Mouse (Mus musculus) stomach, embryonic 14.5 days (tissue): ENCODE data around the gene Mta3. TPM values are rescaled to one million over a fixed set of nuclear protein-coding genes. Genes with fewer than 3 reads are reported as not detected.
"Not testable (repeated sequence)": the region's sequence is repeated elsewhere in the genome, so short reads cannot be mapped to it uniquely, and the experiment has no call there.

Experiments
- ATAC-seq: fragments of 200-750 bp; cut with Nextera tagmentation; 2 replicates; pipeline ENCODE4 v1.8.0; 2017; ENCODE audit warnings: low read depth, moderate TSS enrichment; ENCODE audit not compliant: insufficient number of reproducible peaks, insufficient read depth, low FRiP score
- H3K27ac ChIP-seq: fragments of 300-500 bp; sonication (generic); 2 replicates; pipeline ENCODE4 v1.5.1; 2014; ENCODE audit warnings: mild to moderate bottlenecking, low read length, moderate library complexity, mixed read lengths
- H3K27me3 ChIP-seq: fragments of 300-500 bp; sonication (generic); 2 replicates; pipeline ENCODE4 v1.6.1; 2014; ENCODE audit warnings: low read length, control low read depth, mixed read lengths; ENCODE audit not compliant: control insufficient read depth, insufficient read depth
- H3K36me3 ChIP-seq: fragments of 300-500 bp; sonication (generic); 2 replicates; pipeline ENCODE4 v1.6.1; 2014; ENCODE audit warnings: mild to moderate bottlenecking, control low read depth, low read length, moderate library complexity, mixed read lengths; ENCODE audit not compliant: control insufficient read depth, insufficient read depth
- H3K4me1 ChIP-seq: fragments of 300-500 bp; sonication (generic); 2 replicates; pipeline ENCODE4 v1.6.1; 2014; ENCODE audit warnings: low read length, control low read depth, mixed read lengths; ENCODE audit not compliant: control insufficient read depth, insufficient read depth
- H3K4me2 ChIP-seq: fragments of 300-500 bp; sonication (generic); replicated peaks from 2 replicates; pipeline ENCODE4 v1.6.1; 2014; ENCODE audit warnings: low read depth, low read length, control low read depth
- H3K4me3 ChIP-seq: fragments of 300-500 bp; sonication (generic); 2 replicates; pipeline ENCODE4 v1.5.1; 2014; ENCODE audit warnings: low read depth, low read length, control low read depth
- H3K9ac ChIP-seq: fragments of 300-500 bp; sonication (generic); replicated peaks from 2 replicates; pipeline ENCODE4 v1.6.1; 2014; ENCODE audit warnings: low read depth, mild to moderate bottlenecking, control low read depth, low read length, moderate library complexity, mixed read lengths
- H3K9me3 ChIP-seq: fragments of 300-500 bp; sonication (generic); 2 replicates; pipeline ENCODE4 v1.6.1; 2016; ENCODE audit warnings: low read depth, low read length, control low read depth; ENCODE audit not compliant: control insufficient read depth
- WGBS: fragments of 180-500 bp; shearing (Covaris S2); extraction: QIAGEN DNeasy Blood & Tissue Kit; methylation state at CpG from one replicate; pipeline ENCODE4 v1.1.7; 2014; 5-methylcytosine and 5-hydroxymethylcytosine counted together
- polyA plus RNA-seq: library from polyadenylated mRNA; unstranded; fragments of >200 nt; fragmentation: Nextera tagmentation; extraction: Ambion mirVana; gene quantifications from 2 replicates; pipeline ENCODE4 v1.2.1, GENCODE M21; 2014

The Mta3 gene
- polyA plus RNA-seq, 1 experiment from 2014 or later = 38.1 TPM

DNA sequence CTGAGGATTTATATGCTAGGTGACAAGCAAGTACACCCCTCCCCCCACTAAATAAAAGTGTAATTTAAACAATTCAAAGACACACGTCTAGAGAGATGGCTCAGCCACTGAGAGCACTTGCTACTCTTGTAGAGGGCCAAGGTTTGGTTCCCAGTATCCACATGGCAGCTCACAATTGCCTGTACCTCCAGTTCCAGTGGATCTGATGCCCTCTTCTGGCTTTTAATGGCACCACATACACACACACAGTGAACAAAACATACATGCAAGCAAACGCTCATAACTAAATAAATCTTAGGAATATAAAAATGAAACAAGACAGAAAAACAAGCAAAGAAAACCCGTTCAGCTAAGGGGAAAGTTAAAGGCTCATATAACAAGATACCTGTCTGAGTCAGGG is 147.9 kb downstream of the Mta3 start:
- Histone ChIP-seq H3K27ac (no peak overlapping the region), H3K4me1 (peaks cover 4% of the 10 kb centered on the region; the same call in 1 of the 2 replicates), H3K9me3 (no peaks in the 10 kb centered on the region), H3K9ac (no peak overlapping the region), H3K4me3 (no peak overlapping the region), H3K4me2 (no peak overlapping the region), H3K27me3 (no peaks in the 10 kb centered on the region), H3K36me3 (no peaks in the 10 kb centered on the region)
- ATAC-seq = no peak
- 44% methylated on average over 3 of the region's 3 CpGs for WGBS

GRCm38 (mm10) chr17:83854284-83854918 is 148.4 kb downstream of the Mta3 start:
- no peak overlapping the region for H3K4me3 ChIP-seq

DNA sequence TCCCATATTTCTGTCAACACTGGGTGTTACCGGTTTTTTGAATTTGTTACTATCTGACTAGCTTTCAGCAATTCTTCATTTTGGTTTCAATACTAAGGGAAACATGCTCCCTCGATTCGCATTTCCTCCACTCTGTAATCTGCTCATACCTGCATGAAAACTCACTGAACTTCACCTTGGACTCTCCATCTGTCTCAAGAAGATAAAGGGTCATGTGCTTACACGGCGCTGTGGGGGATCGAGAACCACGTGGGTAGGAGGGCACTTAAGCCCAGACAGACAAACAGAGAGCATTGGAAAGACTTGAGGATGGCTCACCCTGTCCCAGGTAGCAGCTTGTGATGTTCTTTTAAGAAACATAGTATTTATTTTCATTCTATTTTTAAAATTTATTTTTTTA is 152.4 kb downstream of the Mta3 start:
- WGBS = 78% methylated on average over 7 of the region's 7 CpGs
- no peak overlapping the region for H3K4me2 ChIP-seq
- H3K27me3 ChIP-seq = no peaks in the 10 kb centered on the region
- H3K9ac ChIP-seq = no peak overlapping the region
- no peak overlapping the region for H3K27ac ChIP-seq
- 0 out of 2 replicates have a peak, but pooled peaks cover 5% of the 10 kb centered on the region for H3K4me1 ChIP-seq
- H3K9me3 ChIP-seq = no peaks in the 10 kb centered on the region
- H3K4me3 ChIP-seq = no peak overlapping the region
- H3K36me3 ChIP-seq = no peaks in the 10 kb centered on the region
- ATAC-seq = no peak

More at GRCm38 (mm10) chr17:83854284-83854918, 148.4 kb downstream of the Mta3 start:
- Histone ChIP-seq H3K27me3 (no peaks in the 10 kb centered on the region), H3K9me3 (no peaks in the 10 kb centered on the region), H3K4me1 (peaks cover 4% of the 10 kb centered on the region; the same call in 1 of the 2 replicates), H3K4me2 (no peak overlapping the region; the same call in 1 of the 2 replicates), H3K9ac (no peak overlapping the region), H3K36me3 (no peaks in the 10 kb centered on the region), H3K27ac (no peak overlapping the region)
- WGBS = 41% methylated on average over 12 of the region's 12 CpGs
- ATAC-seq = peak; percentile 50; the same call in 1 of the 2 replicates

DNA sequence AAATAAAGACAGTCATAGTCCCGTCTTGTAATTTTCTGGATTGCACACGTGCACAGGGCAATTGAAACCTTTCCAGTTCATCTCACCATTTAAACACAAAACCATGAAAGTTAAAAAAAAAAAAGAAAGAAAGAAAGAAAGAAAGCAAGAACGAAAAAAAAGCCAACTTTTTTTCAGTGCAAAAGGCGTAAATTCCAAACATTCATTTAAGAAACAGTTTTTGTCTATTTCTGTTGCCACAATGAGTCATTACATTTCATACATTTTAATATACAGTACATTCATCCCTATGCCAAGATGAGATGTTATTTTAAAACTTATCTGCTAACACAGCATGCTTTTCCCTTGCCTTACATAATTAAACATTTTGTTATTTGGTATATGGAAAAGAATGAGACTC is 153.7 kb downstream of the Mta3 start:
- Histone ChIP-seq H3K9me3 (no peaks in the 10 kb centered on the region), H3K4me2 (no peak overlapping the region), H3K27me3 (no peaks in the 10 kb centered on the region), H3K36me3 (no peaks in the 10 kb centered on the region), H3K9ac (no peak overlapping the region), H3K4me3 (no peak overlapping the region), H3K27ac (no peak overlapping the region), H3K4me1 (0 out of 2 replicates have a peak, but pooled peaks cover 5% of the 10 kb centered on the region)
- WGBS = 85% methylated on average over 4 of the region's 4 CpGs
- no peak for ATAC-seq

GRCm38 (mm10) chr17:83860224-83860623 is 154.3 kb downstream of the Mta3 start:
- no peak overlapping the region for H3K4me2 ChIP-seq
- ATAC-seq = no peak
- H3K4me3 ChIP-seq = no peak overlapping the region
- no peaks in the 10 kb centered on the region for H3K9me3 ChIP-seq
- 76% methylated on average over 7 of the region's 7 CpGs for WGBS
- no peaks in the 10 kb centered on the region for H3K36me3 ChIP-seq
- H3K27ac ChIP-seq = no peak overlapping the region
- H3K27me3 ChIP-seq = no peaks in the 10 kb centered on the region
- 0 out of 2 replicates have a peak, but pooled peaks cover 5% of the 10 kb centered on the region for H3K4me1 ChIP-seq
- no peak overlapping the region for H3K9ac ChIP-seq

DNA sequence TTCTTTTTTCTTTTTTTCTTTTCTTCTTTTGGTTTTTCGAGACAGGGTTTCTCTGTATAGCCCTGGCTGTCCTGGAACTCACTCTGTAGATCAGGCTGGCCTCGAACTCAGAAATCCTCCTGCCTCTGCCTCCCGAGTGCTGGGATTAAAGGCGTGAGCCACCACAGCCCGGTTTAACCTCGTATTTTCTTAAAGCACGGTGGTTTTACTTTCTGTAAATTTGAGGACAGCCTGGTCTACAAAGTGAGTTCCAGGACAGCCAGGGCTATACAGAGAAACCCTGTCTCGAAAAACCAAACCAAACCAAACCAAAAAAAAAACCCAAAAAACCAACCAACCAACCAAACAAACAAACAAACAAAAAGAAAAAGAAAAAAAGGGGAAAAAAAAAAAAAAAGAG is 155.0 kb downstream of the Mta3 start:
- H3K9me3 ChIP-seq, H3K27me3 ChIP-seq, H3K27ac ChIP-seq, H3K4me1 ChIP-seq, ATAC-seq, H3K36me3 ChIP-seq: not testable (repeated sequence)
- Histone ChIP-seq H3K4me2 (peak overlapping the region; percentile 66; the same call in 1 of the 2 replicates), H3K9ac (peak overlapping the region; percentile 71; the same call in 1 of the 2 replicates), H3K4me3 (peak overlapping the region; percentile 67)
- 61% methylated on average over 8 of the region's 8 CpGs for WGBS

DNA sequence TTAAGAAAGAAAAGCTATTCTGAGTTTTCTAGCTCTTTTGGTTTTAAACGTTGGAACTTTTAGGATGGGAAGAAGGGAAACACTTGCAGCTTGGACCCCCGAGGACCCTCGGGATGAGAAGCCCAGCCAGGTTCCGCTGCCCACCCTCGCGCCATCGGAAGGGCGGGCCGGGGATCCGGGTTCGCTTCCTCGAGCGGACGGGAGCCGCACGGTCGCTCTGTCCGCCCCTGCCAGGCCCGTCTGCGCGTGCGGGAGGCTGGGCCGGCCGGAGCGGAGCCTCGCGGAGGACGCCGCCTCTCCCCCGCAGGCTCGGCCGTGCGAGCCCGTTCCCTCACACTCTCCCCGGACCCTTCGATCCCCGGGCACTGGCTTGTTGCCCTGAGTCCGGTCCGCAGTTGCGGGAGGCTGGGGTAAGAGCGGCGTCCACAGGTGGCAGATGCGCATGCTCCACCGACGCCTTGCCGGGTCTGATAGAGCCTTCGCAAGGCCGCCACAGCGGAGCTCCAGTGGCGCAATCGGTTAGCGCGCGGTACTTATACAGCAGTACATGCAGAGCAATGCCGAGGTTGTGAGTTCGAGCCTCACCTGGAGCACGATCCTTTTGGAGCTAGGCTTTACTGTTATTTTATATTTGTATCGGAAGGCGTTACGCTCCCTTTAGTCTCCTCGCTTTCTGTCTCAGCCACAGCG is 155.6 kb downstream of the Mta3 start:
- peak overlapping the region; percentile 93 for H3K27ac ChIP-seq
- under 1% methylated on average over 62 of the region's 62 CpGs for WGBS

DNA sequence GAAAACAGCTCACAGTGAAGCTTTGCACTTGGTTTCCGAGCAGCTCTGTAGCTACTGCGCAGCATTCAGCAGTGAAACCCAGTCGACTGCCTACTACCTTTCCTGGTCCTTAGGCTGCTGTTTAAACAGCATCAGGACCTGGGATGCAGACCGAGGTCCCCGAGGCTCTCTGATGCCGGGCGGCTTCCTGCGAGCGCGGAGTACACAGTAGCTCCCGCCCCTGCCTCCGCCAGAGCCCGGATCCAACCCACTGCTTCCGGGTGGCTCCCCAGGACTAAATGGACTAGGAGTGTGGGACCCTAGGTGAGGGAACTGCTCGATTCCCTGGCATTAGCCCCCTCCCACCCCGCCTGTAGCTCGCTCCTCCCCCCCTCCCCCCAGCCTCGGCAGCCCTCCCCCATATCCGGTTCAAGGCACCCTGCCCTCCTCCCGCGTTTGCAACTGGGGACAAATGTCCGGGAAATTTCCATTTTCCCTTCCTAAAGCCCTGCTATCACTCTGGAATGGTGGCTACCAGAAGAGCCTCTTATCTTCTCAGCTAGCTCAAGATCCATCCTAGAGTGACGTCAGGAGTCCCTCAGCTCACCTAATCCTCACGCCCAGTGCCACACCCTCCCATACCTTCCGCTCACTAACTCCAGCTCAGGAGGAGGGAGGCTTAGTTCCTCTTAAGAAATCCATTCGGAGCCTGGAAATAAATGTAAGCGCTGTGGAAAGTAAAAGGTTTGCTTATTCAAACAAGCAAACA is 156.3 kb downstream of the Mta3 start:
- ATAC-seq = peak; percentile 60
- WGBS = under 1% methylated on average over 27 of the region's 27 CpGs

More for the DNA sequence above, 155.6 kb downstream of the Mta3 start:
- Histone ChIP-seq H3K27me3 (no peaks in the 10 kb centered on the region), H3K4me2 (peak overlapping the region; percentile 66), H3K4me1 (0 out of 2 replicates have a peak, but pooled peaks cover 5% of the 10 kb centered on the region), H3K4me3 (peak overlapping the region; percentile 67), H3K9me3 (no peaks in the 10 kb centered on the region), H3K9ac (peak overlapping the region; percentile 71), H3K36me3 (no peaks in the 10 kb centered on the region)
- peak; percentile 90 for ATAC-seq

More for the DNA sequence above, 156.3 kb downstream of the Mta3 start:
- H3K9me3 ChIP-seq = no peaks in the 10 kb centered on the region
- peak overlapping the region; percentile 93 for H3K27ac ChIP-seq
- peak overlapping the region; percentile 66 for H3K4me2 ChIP-seq
- H3K36me3 ChIP-seq = no peaks in the 10 kb centered on the region
- no peaks in the 10 kb centered on the region for H3K27me3 ChIP-seq
- peak overlapping the region; percentile 71 for H3K9ac ChIP-seq
- peak overlapping the region; percentile 67 for H3K4me3 ChIP-seq
- H3K4me1 ChIP-seq = 0 out of 2 replicates have a peak, but pooled peaks cover 5% of the 10 kb centered on the region
